Mouse (Mus musculus): ENCODE data around the gene Zfr. TPM values are rescaled to one million over a fixed set of nuclear protein-coding genes. Genes with fewer than 3 reads are reported as not detected.

The Zfr gene
- total and polyA plus RNA-seq, 2 experiments from 2014 or later: 212 to 300 TPM

DNA sequence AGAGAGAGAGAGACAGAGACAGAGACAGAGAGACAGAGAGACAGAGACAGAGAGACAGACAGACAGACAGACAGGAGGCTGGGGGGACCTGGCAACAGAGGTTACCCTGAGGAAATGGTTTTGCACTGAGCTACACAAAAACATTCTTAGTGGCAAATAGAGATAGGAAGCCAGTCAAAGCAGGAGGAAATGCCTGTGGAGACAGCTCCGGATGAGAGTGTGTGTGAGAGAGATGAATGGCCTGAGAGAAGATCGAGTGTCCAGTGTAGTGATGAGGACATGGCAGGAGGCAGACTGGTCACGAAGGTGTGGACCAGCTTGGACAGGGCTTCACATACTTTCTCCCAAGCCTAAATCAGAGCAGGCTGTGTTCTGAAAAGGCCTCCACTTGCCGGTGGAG lies 107.4 kb downstream of the Zfr start:
- Histone ChIP-seq H3K4me1 (ENCODE audit: insufficient read depth, low read length) (0 out of 2 replicates have a peak, but pooled peaks cover 6% of the 10 kb centered on the region), H3K27me3 (ENCODE audit: insufficient read depth, low read length) (no peaks in the 10 kb centered on the region), H3K4me3 (ENCODE audit: low read depth, low read length) (no peak overlapping the region), H3K9me3 (ENCODE audit: low read length) (no peaks in the 10 kb centered on the region), H3K4me2 (ENCODE audit: low read depth, low read length, poor library complexity, severe bottlenecking) (no peak overlapping the region), H3K27ac (ENCODE audit: low read depth, low read length) (no peak overlapping the region), H3K9ac (replicated peaks; ENCODE audit: low read length, poor library complexity, severe bottlenecking) (no peak overlapping the region), H3K36me3 (ENCODE audit: insufficient read depth, low read length) (no peaks in the 10 kb centered on the region)
- WGBS: 65% methylated on average over 4 of the region's 4 CpGs
- ATAC-seq (ENCODE audit: low FRiP score) (no peak), DNase-seq (ENCODE audit: low spot score) (no peak)
- no peak for TF ChIP-seq CTCF (IDR thresholded peaks at IDR 0.05)

DNA sequence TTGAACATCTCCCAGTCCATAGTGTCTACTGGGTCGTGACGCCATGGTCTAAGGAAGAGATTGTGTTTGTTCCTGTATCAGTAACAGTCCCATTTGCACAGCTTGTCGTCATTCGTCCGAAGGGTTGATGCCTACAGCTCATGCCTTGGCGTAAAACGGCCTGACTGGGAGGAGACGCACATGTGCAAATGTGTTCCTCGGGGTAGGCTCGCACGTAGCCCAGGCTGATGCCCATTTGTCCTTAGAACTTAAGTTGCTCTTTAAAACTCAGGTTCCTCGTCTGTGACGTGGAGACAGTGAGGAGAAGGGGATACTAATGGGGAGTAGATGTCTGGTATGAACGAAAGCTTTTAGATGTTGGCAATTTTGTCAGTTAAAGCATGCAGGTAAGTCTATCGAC lies 109.3 kb downstream of the Zfr start:
- Histone ChIP-seq H3K9me3 (ENCODE audit: low read length) (no peaks in the 10 kb centered on the region), H3K9ac (replicated peaks; ENCODE audit: low read length, poor library complexity, severe bottlenecking) (no peak overlapping the region), H3K27me3 (ENCODE audit: insufficient read depth, low read length) (no peaks in the 10 kb centered on the region), H3K4me1 (ENCODE audit: insufficient read depth, low read length) (0 out of 2 replicates have a peak, but pooled peaks cover 6% of the 10 kb centered on the region), H3K4me3 (ENCODE audit: low read depth, low read length) (no peak overlapping the region), H3K36me3 (ENCODE audit: insufficient read depth, low read length) (no peaks in the 10 kb centered on the region), H3K4me2 (ENCODE audit: low read depth, low read length, poor library complexity, severe bottlenecking) (no peak overlapping the region), H3K27ac (ENCODE audit: low read depth, low read length) (no peak overlapping the region)
- ATAC-seq (ENCODE audit: low FRiP score) (no peak), DNase-seq (ENCODE audit: low spot score) (no peak)
- TF ChIP-seq CTCF (IDR thresholded peaks at IDR 0.05): no peak
- 96% methylated on average over 15 of the region's 15 CpGs for WGBS

DNA sequence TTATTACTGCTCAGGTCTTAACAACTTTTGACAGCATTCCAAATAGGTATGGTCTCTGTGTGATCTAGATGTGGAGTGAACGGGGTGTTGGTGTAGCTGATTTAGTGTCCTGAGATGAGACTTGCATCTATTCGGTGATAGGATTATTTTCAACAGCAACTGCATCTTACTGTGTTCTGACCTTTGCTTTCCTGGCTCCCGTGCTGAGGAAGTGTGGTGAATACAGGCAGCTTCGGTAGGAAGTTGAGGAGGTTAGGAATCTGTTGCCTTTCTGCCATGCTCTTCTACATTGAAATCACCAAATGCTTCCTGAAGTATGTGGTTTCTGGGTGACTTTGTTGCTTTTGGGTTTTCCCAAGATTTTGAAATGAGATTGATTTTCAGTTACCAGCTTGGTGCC lies 109.7 kb downstream of the Zfr start:
- no peak for DNase-seq (ENCODE audit: low spot score)
- TF ChIP-seq CTCF (IDR thresholded peaks at IDR 0.05): no peak
- 80% methylated on average over 4 of the region's 4 CpGs for WGBS
- Histone ChIP-seq H3K9me3 (ENCODE audit: low read length) (no peaks in the 10 kb centered on the region), H3K9ac (replicated peaks; ENCODE audit: low read length, poor library complexity, severe bottlenecking) (no peak overlapping the region), H3K4me2 (ENCODE audit: low read depth, low read length, poor library complexity, severe bottlenecking) (no peak overlapping the region), H3K36me3 (ENCODE audit: insufficient read depth, low read length) (peaks cover 3% of the 10 kb centered on the region; the same call in 1 of the 2 replicates), H3K4me3 (ENCODE audit: low read depth, low read length) (no peak overlapping the region), H3K4me1 (ENCODE audit: insufficient read depth, low read length) (0 out of 2 replicates have a peak, but pooled peaks cover 6% of the 10 kb centered on the region), H3K27me3 (ENCODE audit: insufficient read depth, low read length) (no peaks in the 10 kb centered on the region), H3K27ac (ENCODE audit: low read depth, low read length) (no peak overlapping the region)
- ATAC-seq (ENCODE audit: low FRiP score): no peak

DNA sequence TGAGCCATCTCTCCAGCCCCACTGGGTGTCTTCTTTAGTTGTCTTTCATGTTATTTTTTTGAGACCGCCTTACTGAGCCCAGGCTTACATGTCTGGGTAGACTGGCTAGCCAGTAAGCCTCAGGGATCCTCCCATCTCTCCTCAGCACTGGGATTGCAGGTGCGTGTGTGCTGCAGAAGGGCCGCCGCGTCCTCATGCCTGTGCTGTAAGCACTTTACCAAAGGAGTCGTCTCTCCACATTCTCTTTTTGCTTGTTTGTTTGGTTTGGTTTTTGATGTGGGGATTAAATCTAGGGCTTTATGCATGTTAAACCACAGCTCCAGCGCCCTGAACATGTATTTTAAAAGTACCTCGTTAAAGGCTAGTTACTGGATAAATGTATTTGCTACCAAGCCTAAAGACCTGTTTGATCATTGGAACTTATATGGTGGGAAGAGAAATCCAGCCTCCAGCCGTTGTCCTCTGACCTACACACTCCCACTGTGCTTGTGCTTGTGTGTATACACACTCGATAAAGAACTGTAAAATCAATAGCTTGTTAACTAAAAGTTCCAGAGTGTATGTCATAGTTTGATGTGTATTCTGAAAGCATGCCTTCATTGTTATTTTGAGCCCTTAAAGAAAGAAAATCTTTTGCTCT lies 112.1 kb downstream of the Zfr start:
- ATAC-seq (ENCODE audit: low FRiP score) (peak; percentile 14; the same call in 1 of the 2 replicates), DNase-seq (ENCODE audit: low spot score) (no peak)
- H3K4me3 ChIP-seq (ENCODE audit: low read depth, low read length): no peak overlapping the region
- no peak overlapping the region for H3K9ac ChIP-seq (replicated peaks; ENCODE audit: low read length, poor library complexity, severe bottlenecking)
- TF ChIP-seq CTCF (IDR thresholded peaks at IDR 0.05): no peak
- H3K4me1 ChIP-seq (ENCODE audit: insufficient read depth, low read length): 0 out of 2 replicates have a peak, but pooled peaks cover 2% of the 10 kb centered on the region
- H3K27ac ChIP-seq (ENCODE audit: low read depth, low read length): peak overlapping the region; percentile 47; the same call in 1 of the 2 replicates
- no peaks in the 10 kb centered on the region for H3K9me3 ChIP-seq (ENCODE audit: low read length)
- WGBS: 70% methylated on average over 10 of the region's 10 CpGs
- no peak overlapping the region for H3K4me2 ChIP-seq (ENCODE audit: low read depth, low read length, poor library complexity, severe bottlenecking)
- peaks cover 15% of the 10 kb centered on the region for H3K36me3 ChIP-seq (ENCODE audit: insufficient read depth, low read length)
- no peaks in the 10 kb centered on the region for H3K27me3 ChIP-seq (ENCODE audit: insufficient read depth, low read length)

DNA sequence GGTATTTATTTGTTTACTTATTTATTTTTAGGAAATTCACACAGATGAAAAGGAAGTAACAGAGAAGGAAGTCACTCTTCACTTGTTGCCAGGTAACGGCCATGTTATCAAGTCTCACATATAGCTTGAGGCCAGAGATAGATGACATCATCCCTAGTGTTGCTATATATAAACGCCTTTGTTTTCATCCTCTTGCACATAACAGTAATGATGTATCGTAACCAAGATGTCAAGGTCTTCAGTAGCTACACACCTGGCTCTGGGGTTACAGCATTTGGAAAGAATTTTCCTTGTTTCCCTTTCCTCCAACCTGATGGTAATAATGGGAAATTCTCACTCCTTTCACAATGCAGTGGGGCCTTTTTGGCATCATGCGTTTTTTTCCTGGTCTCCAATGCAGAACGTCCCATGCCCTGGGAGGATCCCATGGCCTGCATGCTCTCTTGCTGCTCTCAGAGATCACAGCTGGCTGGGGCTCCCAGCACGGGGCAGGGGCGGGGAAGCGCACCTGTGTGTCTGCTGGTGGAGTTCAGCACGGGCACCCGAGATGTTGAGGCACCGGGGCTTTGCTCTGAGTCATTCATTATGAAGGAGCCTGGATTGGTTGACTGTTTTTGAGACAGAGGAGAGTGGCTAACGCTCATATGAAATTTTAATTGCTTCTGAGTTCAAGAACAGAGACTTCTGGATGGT lies 112.8 kb downstream of the Zfr start:
- no peak overlapping the region for H3K4me2 ChIP-seq (ENCODE audit: low read depth, low read length, poor library complexity, severe bottlenecking)
- peaks cover 15% of the 10 kb centered on the region for H3K36me3 ChIP-seq (ENCODE audit: insufficient read depth, low read length)
- H3K4me3 ChIP-seq (ENCODE audit: low read depth, low read length): no peak overlapping the region
- ATAC-seq (ENCODE audit: low FRiP score) (peak; percentile 81), DNase-seq (ENCODE audit: low spot score) (no peak)
- H3K9me3 ChIP-seq (ENCODE audit: low read length): no peaks in the 10 kb centered on the region
- 0 out of 2 replicates have a peak, but pooled peaks cover 2% of the 10 kb centered on the region for H3K4me1 ChIP-seq (ENCODE audit: insufficient read depth, low read length)
- no peak for TF ChIP-seq CTCF (IDR thresholded peaks at IDR 0.05)
- WGBS: 60% methylated on average over 12 of the region's 12 CpGs
- H3K27me3 ChIP-seq (ENCODE audit: insufficient read depth, low read length): no peaks in the 10 kb centered on the region
- peak overlapping the region; percentile 65 for H3K27ac ChIP-seq (ENCODE audit: low read depth, low read length)
- H3K9ac ChIP-seq (replicated peaks; ENCODE audit: low read length, poor library complexity, severe bottlenecking): no peak overlapping the region

DNA sequence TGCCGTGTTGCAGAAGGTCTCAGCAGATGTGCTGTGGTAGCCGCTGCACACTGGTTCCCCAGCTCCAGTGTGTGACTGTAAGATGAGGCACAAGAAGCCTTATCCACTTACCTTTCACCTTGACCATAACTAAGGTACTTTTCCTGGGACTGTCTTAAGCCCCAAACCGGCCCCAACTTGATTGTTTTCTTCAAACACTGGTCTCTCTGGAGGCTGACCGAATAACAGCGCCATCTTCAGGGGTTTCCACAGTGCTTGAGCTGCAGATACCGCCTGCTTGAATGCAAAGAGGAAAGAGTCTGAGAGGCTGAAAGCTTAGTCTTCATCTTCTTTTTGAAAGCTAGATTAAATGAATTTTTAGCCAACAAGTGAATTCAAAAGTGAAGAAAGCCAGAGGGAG lies 113.8 kb downstream of the Zfr start:
- no peaks in the 10 kb centered on the region for H3K9me3 ChIP-seq (ENCODE audit: low read length)
- no peak; the same call in 1 of the 2 replicates for TF ChIP-seq CTCF (IDR thresholded peaks at IDR 0.05)
- H3K4me1 ChIP-seq (ENCODE audit: insufficient read depth, low read length): 0 out of 2 replicates have a peak, but pooled peaks cover 2% of the 10 kb centered on the region
- H3K4me3 ChIP-seq (ENCODE audit: low read depth, low read length): no peak overlapping the region
- no peak for ATAC-seq (ENCODE audit: low FRiP score)
- no peak overlapping the region for H3K27ac ChIP-seq (ENCODE audit: low read depth, low read length)
- peaks cover 15% of the 10 kb centered on the region for H3K36me3 ChIP-seq (ENCODE audit: insufficient read depth, low read length)
- no peak for DNase-seq (ENCODE audit: low spot score)
- no peak overlapping the region for H3K9ac ChIP-seq (replicated peaks; ENCODE audit: low read length, poor library complexity, severe bottlenecking)
- H3K4me2 ChIP-seq (ENCODE audit: low read depth, low read length, poor library complexity, severe bottlenecking): no peak overlapping the region
- WGBS: 82% methylated on average over 6 of the region's 6 CpGs
- no peaks in the 10 kb centered on the region for H3K27me3 ChIP-seq (ENCODE audit: insufficient read depth, low read length)

Measured in midbrain, postnatal 0 days (tissue).